Mouse (Mus musculus): ENCODE measurements around the gene Inhbe. TPM values are rescaled to one million over a fixed set of nuclear protein-coding genes. Genes with fewer than 3 reads are reported as not detected.

Inhbe gene
- not detected in 2 replicates for polyA plus RNA-seq (2015; fragmentation: Nextera tagmentation; extraction: Ambion mirVana)

GRCm38 (mm10) chr10:127353909-127354895 lies at the start of gene Inhbe:
Gene Inhbe, minus strand, starts transcription at chr10:127354411.
- ATAC-seq: no peak

GRCm38 (mm10) chr10:127391774-127392173 lies 37.6 kb upstream of the Inhbe start:
- Histone ChIP-seq H3K27me3 (replicated peaks; ENCODE audit: insufficient read depth, low read length) (no peaks in the 10 kb centered on the region), H3K4me3 (ENCODE audit: low read depth, low read length) (no peak overlapping the region), H3K4me1 (ENCODE audit: insufficient read depth, low read depth, low read length) (no peaks in the 10 kb centered on the region), H3K36me3 (ENCODE audit: insufficient read depth, low read length) (no peaks in the 10 kb centered on the region), H3K4me2 (replicated peaks; ENCODE audit: low read depth, low read length) (no peak overlapping the region), H3K9ac (replicated peaks; ENCODE audit: low read depth) (no peak overlapping the region), H3K27ac (ENCODE audit: low read length) (no peak overlapping the region), H3K9me3 (ENCODE audit: low read length) (no peaks in the 10 kb centered on the region)
- no peak for DNase-seq (ENCODE audit: low spot score)
- no peak for ATAC-seq
- TF ChIP-seq CTCF (IDR thresholded peaks at IDR 0.05): no peak
- no peak for TF ChIP-seq EP300 (IDR thresholded peaks at IDR 0.05)
- 80% methylated on average over 6 of the region's 6 CpGs for WGBS

More at GRCm38 (mm10) chr10:127353909-127354895, at the start of gene Inhbe:
- Histone ChIP-seq H3K9me3 (ENCODE audit: low read length) (no peaks in the 10 kb centered on the region), H3K4me3 (ENCODE audit: low read depth, low read length) (no peak within 1 kb of the TSS), H3K36me3 (ENCODE audit: insufficient read depth, low read length) (no peaks in the 10 kb centered on the region), H3K4me2 (replicated peaks; ENCODE audit: low read depth, low read length) (no peak within 1 kb of the TSS), H3K27ac (ENCODE audit: low read length) (no peak within 1 kb of the TSS), H3K27me3 (replicated peaks; ENCODE audit: insufficient read depth, low read length) (no peaks in the 10 kb centered on the region), H3K4me1 (ENCODE audit: insufficient read depth, low read depth, low read length) (no peaks in the 10 kb centered on the region), H3K9ac (replicated peaks; ENCODE audit: low read depth) (no peak within 1 kb of the TSS)
- peak; percentile 68 for TF ChIP-seq CTCF (IDR thresholded peaks at IDR 0.05)
- TF ChIP-seq EP300 (IDR thresholded peaks at IDR 0.05): no peak
- 68% methylated on average over 18 of the region's 18 CpGs for WGBS
- DNase-seq (ENCODE audit: low spot score): peak; percentile 16

GRCm38 (mm10) chr10:127381743-127382134 lies 27.5 kb upstream of the Inhbe start:
- H3K4me1 ChIP-seq (ENCODE audit: insufficient read depth, low read depth, low read length): no peaks in the 10 kb centered on the region
- H3K9me3 ChIP-seq (ENCODE audit: low read length): no peaks in the 10 kb centered on the region
- H3K27ac ChIP-seq (ENCODE audit: low read length): peak overlapping the region; percentile 97
- peak overlapping the region; percentile 66; the same call in 1 of the 2 replicates for H3K4me3 ChIP-seq (ENCODE audit: low read depth, low read length)
- WGBS: 54% methylated on average over 2 of the region's 2 CpGs
- TF ChIP-seq EP300 (IDR thresholded peaks at IDR 0.05): no peak
- TF ChIP-seq CTCF (IDR thresholded peaks at IDR 0.05): no peak
- no peak overlapping the region for H3K9ac ChIP-seq (replicated peaks; ENCODE audit: low read depth)
- no peaks in the 10 kb centered on the region for H3K27me3 ChIP-seq (replicated peaks; ENCODE audit: insufficient read depth, low read length)
- peak overlapping the region; percentile 72 for H3K4me2 ChIP-seq (replicated peaks; ENCODE audit: low read depth, low read length)
- H3K36me3 ChIP-seq (ENCODE audit: insufficient read depth, low read length): no peaks in the 10 kb centered on the region
- ATAC-seq (no peak), DNase-seq (ENCODE audit: low spot score) (no peak)

- peak overlapping the region; percentile 90 for H3K9ac ChIP-seq (replicated peaks; ENCODE audit: low read depth)
Observed at GRCm38 (mm10) chr10:127380767-127381742, 26.8 kb upstream of the Inhbe start.

GRCm38 (mm10) chr10:127380251-127380691 lies 26.1 kb upstream of the Inhbe start, which contains the start of gene R3hdm2:
Gene R3hdm2, plus strand, starts transcription at chr10:127380327.
- Histone ChIP-seq H3K4me2 (replicated peaks; ENCODE audit: low read depth, low read length) (peak within 1 kb of the TSS; percentile 72), H3K27ac (ENCODE audit: low read length) (peak within 1 kb of the TSS; percentile 97), H3K9me3 (ENCODE audit: low read length) (no peaks in the 10 kb centered on the region), H3K4me3 (ENCODE audit: low read depth, low read length) (peak within 1 kb of the TSS; percentile 66), H3K9ac (replicated peaks; ENCODE audit: low read depth) (peak within 1 kb of the TSS; percentile 90), H3K36me3 (ENCODE audit: insufficient read depth, low read length) (no peaks in the 10 kb centered on the region), H3K4me1 (ENCODE audit: insufficient read depth, low read depth, low read length) (no peaks in the 10 kb centered on the region), H3K27me3 (replicated peaks; ENCODE audit: insufficient read depth, low read length) (no peaks in the 10 kb centered on the region)
- 0% methylated on average over 36 of the region's 53 CpGs for WGBS
- no peak for TF ChIP-seq CTCF (IDR thresholded peaks at IDR 0.05)
- no peak for TF ChIP-seq EP300 (IDR thresholded peaks at IDR 0.05)
- ATAC-seq (peak; percentile 98), DNase-seq (ENCODE audit: low spot score) (peak; percentile 97)

More at GRCm38 (mm10) chr10:127380767-127381742, 26.8 kb upstream of the Inhbe start:
- DNase-seq (ENCODE audit: low spot score) (peak; percentile 78), ATAC-seq (peak; percentile 82)
- peak overlapping the region; percentile 97 for H3K27ac ChIP-seq (ENCODE audit: low read length)
- H3K4me2 ChIP-seq (replicated peaks; ENCODE audit: low read depth, low read length): peak overlapping the region; percentile 72
- no peaks in the 10 kb centered on the region for H3K27me3 ChIP-seq (replicated peaks; ENCODE audit: insufficient read depth, low read length)
- under 1% methylated on average over 13 of the region's 79 CpGs for WGBS
- peak overlapping the region; percentile 66 for H3K4me3 ChIP-seq (ENCODE audit: low read depth, low read length)
- TF ChIP-seq CTCF (IDR thresholded peaks at IDR 0.05) (peak; percentile 47), EP300 (IDR thresholded peaks at IDR 0.05) (no peak)
- H3K36me3 ChIP-seq (ENCODE audit: insufficient read depth, low read length): no peaks in the 10 kb centered on the region
- no peaks in the 10 kb centered on the region for H3K9me3 ChIP-seq (ENCODE audit: low read length)
- no peaks in the 10 kb centered on the region for H3K4me1 ChIP-seq (ENCODE audit: insufficient read depth, low read depth, low read length)
